Mouse (Mus musculus) limb, embryonic 10.5 days (tissue): ENCODE measurements at regions not wholly inside any gene's neighbourhood (a gene's known extent, or its start where the extent isn't known, plus 50 kb on each side); places are given as distances from the start of the nearest gene placed in this dataset.
"Not testable (repeated sequence)": the region's sequence is repeated elsewhere in the genome, so short reads cannot be mapped to it uniquely, and the experiment has no call there.

Experiments
- DNase-seq: peaks from one replicate; pipeline ENCODE4 v3.0.0-alpha.2; 2017; ENCODE audit warnings: low spot score
- H3K27ac ChIP-seq: fragments of 300-500 bp; sonication (generic); 2 replicates; pipeline ENCODE4 v1.5.1; 2016; ENCODE audit warnings: mild to moderate bottlenecking
- H3K27me3 ChIP-seq: fragments of 300-500 bp; sonication (generic); 2 replicates; pipeline ENCODE4 v1.6.1; 2016; ENCODE audit warnings: low read depth, mild to moderate bottlenecking; ENCODE audit not compliant: poor library complexity, severe bottlenecking
- H3K36me3 ChIP-seq: fragments of 300-500 bp; sonication (generic); 2 replicates; pipeline ENCODE4 v1.6.1; 2016; ENCODE audit warnings: mild to moderate bottlenecking, moderate library complexity
- H3K4me1 ChIP-seq: fragments of 300-500 bp; sonication (generic); 2 replicates; pipeline ENCODE4 v1.6.1; 2016
- H3K4me3 ChIP-seq: fragments of 300-500 bp; sonication (generic); 2 replicates; pipeline ENCODE4 v1.5.1; 2016; ENCODE audit warnings: mild to moderate bottlenecking, moderate library complexity
- H3K9me3 ChIP-seq: fragments of 300-500 bp; sonication (generic); replicated peaks from 2 replicates; pipeline ENCODE4 v1.6.1; 2016; ENCODE audit warnings: mild to moderate bottlenecking
- WGBS: fragments of 180-500 bp; shearing (Covaris S2); methylation state at CpG from one replicate; pipeline ENCODE4 v1.1.7; 2016; 5-methylcytosine and 5-hydroxymethylcytosine counted together

DNA sequence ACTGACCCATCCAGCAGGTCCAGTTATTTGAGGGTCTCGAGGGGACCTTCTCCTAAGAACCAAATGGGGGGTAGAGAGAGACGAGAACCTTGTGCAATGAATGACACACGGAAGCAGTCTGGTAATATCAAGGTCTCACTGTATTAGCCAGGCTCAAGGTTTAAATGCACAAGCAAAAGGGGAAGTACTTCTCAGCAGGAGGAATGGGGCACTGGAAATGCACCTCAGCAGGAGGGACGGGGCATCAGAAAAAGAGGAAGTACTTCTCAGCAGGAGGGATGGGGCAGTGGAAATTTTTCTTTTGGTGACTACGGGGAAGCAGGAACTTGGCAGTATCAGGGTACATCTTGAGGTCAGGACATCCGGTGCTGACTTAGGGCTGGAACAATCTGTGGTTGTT lies 74.9 kb upstream of the Vmn1r3 start:
- WGBS, result 83% methylated on average over 6 of the region's 6 CpGs
- H3K4me3 ChIP-seq, H3K9me3 ChIP-seq, H3K27ac ChIP-seq, H3K4me1 ChIP-seq, DNase-seq, H3K27me3 ChIP-seq, H3K36me3 ChIP-seq: not testable (repeated sequence)

DNA sequence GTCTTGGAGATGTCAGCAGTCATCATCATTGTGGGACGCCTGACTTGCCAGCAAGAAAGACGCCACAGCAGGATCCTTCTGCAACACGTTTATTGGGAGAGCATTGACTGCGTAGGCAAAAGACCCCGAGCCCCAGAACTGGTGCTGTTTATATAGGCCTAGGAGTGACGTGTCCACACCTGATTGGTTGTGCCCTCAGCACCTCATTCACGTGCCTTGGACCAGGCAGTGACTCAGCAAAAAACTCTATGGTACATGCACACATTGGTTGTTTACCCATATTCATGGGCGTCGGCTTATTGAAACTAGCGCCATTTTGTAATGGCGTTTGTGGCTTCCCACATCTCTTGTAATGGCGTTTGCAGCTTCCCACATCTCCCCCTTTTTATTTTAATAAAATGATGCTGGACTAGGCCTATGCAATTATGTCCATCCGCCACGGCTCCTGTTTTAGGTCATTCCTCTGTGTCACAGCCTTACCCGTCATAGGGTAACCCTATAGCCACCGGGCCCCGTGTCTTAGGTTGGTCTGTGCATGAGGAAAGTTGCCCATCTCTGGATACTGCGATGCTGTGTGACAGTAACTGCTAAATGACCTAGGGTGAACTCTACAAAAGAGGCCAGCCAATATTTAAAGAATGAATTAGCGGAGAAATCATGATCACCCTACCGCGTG lies 67.6 kb upstream of the Vmn1r3 start:
- H3K27me3 ChIP-seq, H3K4me3 ChIP-seq, H3K27ac ChIP-seq, DNase-seq, H3K4me1 ChIP-seq, H3K36me3 ChIP-seq: not testable (repeated sequence)
- peaks cover 29% of the 10 kb centered on the region for H3K9me3 ChIP-seq
- 92% methylated on average over 21 of the region's 21 CpGs for WGBS

DNA sequence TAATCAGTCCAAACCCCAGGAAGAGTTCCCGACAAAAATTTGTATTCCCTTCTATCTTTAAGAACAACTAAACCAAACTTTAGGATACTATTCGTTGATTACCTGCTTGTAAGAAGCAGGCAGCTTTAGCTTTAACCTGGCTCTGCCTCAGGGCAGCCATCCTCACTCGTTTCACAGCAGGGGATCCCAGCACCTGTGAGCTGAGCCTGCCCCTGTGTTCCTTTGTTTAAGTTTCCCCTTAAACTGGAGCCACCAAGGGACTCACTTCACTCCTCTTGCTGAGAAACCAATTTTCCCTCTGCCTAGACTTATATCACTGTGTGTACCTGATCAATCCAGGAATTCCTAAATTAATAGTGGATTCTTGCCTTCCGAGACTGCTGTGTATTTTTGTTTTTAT lies 65.1 kb upstream of the Vmn1r3 start:
- WGBS, result 47% methylated on average over 4 of the region's 4 CpGs
- not testable (repeated sequence) for H3K36me3 ChIP-seq, H3K4me1 ChIP-seq, H3K27ac ChIP-seq, DNase-seq, H3K27me3 ChIP-seq, H3K4me3 ChIP-seq
- peaks cover 27% of the 10 kb centered on the region for H3K9me3 ChIP-seq

DNA sequence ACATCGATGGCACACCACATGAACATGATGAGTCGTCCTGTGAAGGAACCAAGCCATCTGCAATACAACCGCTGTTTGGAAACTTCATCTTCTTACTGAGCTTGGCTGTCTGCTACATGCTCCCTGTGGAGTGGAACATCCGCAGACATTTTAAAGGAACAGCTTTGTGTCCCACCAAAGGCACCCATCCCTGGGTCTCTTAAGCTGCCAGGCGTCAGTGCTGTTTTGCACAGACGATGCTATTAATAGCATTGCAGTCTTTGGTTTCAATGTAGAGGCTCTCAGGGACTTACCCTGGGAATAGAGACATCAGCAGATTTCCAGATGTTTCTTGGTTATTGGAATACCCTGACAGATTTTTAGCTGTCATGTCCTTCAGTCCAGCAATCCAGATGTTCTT lies 56.9 kb upstream of the Vmn1r3 start:
- DNase-seq, result peak; percentile 23
- not testable (repeated sequence) for H3K27ac ChIP-seq, H3K9me3 ChIP-seq, H3K4me3 ChIP-seq, H3K27me3 ChIP-seq, H3K36me3 ChIP-seq, H3K4me1 ChIP-seq
- 80% methylated on average over 6 of the region's 6 CpGs for WGBS

DNA sequence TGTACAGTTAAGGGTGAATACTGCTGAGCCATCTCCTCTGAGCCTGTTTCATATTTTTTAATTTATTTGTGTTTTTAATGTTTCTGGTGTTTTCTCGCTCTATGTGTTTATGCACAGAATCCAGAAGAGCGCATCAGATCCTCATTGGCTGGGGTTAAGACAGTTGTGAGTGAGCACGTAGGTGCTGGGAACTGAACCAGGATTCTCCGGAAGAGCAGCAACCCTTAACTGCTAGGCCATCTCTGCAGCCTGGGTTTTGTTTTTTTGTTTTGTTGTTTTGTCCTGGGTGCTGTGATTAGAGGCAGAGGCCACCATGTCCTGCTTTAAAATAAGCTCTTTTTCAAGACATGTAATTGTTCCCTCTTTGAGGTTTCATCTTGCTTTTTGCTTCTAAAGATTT lies 56.2 kb upstream of the Vmn1r3 start:
- DNase-seq, H3K4me1 ChIP-seq, H3K9me3 ChIP-seq, H3K27ac ChIP-seq, H3K4me3 ChIP-seq, H3K36me3 ChIP-seq, H3K27me3 ChIP-seq: not testable (repeated sequence)
- 70% methylated on average over 4 of the region's 4 CpGs for WGBS

DNA sequence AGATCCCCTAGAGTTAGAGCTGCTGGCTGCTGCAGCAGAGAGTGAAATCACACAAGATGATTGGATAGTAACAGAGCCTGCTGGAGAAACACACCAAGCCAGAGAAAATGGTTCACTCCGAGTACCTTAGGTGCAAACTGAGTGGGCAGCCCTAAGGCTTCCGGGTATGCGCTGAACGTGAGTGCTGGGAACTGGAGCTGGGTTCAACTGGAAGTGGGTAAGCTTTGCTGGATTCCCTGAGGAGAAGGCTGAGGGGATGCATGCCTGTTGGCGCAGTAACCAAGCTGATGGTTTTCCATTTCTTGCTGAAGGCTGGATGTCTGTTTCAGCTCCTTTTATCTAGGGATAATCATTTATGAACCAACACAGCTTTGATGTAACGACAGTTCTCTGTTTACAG lies 53.3 kb upstream of the Vmn1r3 start:
- H3K27ac ChIP-seq, H3K9me3 ChIP-seq, H3K27me3 ChIP-seq, H3K4me1 ChIP-seq, DNase-seq, H3K4me3 ChIP-seq, H3K36me3 ChIP-seq: not testable (repeated sequence)
- 68% methylated on average over 6 of the region's 6 CpGs for WGBS

DNA sequence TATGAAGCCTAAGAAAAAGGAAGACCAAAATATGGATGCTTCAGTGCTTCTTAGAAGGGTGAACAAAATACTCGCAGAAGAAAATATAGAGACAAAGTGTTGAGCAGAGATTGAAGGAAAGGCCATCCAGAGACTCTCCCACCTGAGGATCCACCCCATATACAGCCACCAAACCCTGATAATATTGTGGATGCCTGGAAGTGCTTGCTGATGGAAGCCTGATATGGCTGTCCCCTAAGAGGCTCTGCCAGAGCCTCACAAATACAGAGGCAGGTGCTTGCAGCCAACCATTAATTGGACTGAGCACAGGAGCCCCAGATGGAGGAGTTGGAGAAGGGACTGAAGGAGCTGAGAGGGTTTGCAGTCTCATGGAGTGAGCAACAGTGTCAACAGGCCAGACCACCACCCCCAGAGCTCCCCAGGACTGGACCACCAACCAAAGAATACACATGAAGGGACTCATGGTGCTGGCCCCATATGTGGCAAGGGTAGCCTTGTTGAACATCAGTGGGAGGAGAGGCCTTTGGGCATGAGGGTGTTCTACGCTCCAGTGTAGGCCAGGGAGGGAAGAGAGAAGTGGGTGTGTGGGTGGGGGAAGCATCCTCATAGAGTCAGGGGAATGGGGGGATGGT lies 51.1 kb upstream of the Vmn1r3 start:
- DNase-seq, H3K4me1 ChIP-seq, H3K36me3 ChIP-seq, H3K27ac ChIP-seq, H3K4me3 ChIP-seq: not testable (repeated sequence)
- peaks cover 14% of the 10 kb centered on the region for H3K9me3 ChIP-seq
- peaks cover 22% of the 10 kb centered on the region for H3K27me3 ChIP-seq
- WGBS, result 26% methylated on average over 2 of the region's 2 CpGs
